Mouse (Mus musculus) testis, adult 2 months (tissue): Measurements from ENCODE around the gene 1810062G17Rik. TPM values are rescaled to one million over a fixed set of nuclear protein-coding genes. Genes with fewer than 3 reads are reported as not detected.

Source experiments
- H3K27ac ChIP-seq: fragments of 200-500 bp; 2 replicates; pipeline ENCODE4 v1.5.1; 2012; ENCODE audit warnings: low read depth, low read length; ENCODE audit not compliant: control insufficient read depth, insufficient read depth
- H3K27me3 ChIP-seq: fragments of 200-500 bp; 2 replicates; pipeline ENCODE4 v1.6.1; 2012; ENCODE audit warnings: mild to moderate bottlenecking, low read length, moderate library complexity; ENCODE audit not compliant: control insufficient read depth, insufficient read depth
- H3K36me3 ChIP-seq: fragments of 200-500 bp; 2 replicates; pipeline ENCODE4 v1.6.1; 2012; ENCODE audit warnings: mild to moderate bottlenecking, low read length; ENCODE audit not compliant: control insufficient read depth, insufficient read depth
- H3K4me1 ChIP-seq: fragments of 200-500 bp; 2 replicates; pipeline ENCODE4 v1.6.1; 2012; ENCODE audit warnings: low read length; ENCODE audit not compliant: control insufficient read depth, insufficient read depth
- H3K4me3 ChIP-seq: fragments of 200-500 bp; 2 replicates; pipeline ENCODE4 v1.5.1; 2012; ENCODE audit warnings: low read depth, mild to moderate bottlenecking, low read length, moderate library complexity, mixed read lengths; ENCODE audit not compliant: control insufficient read depth
- CTCF ChIP-seq: fragments of 200-500 bp; IDR thresholded peaks from 2 replicates; pipeline ENCODE4 v1.5.1; 2012; ENCODE audit warnings: low read depth, mild to moderate bottlenecking, inconsistent platforms, low read length, moderate library complexity; ENCODE audit not compliant: control insufficient read depth, insufficient read depth, insufficient replicate concordance
- POLR2A ChIP-seq: fragments of 200-500 bp; IDR thresholded peaks from 2 replicates; pipeline ENCODE4 v1.6.1; 2012; ENCODE audit warnings: low read depth, mild to moderate bottlenecking, inconsistent platforms, low read length, moderate library complexity; ENCODE audit not compliant: control insufficient read depth
- polyA plus RNA-seq: library from polyadenylated mRNA; depleted of rRNA; stranded (reverse); fragments of >200 nt; gene quantifications from 2 replicates; pipeline ENCODE4 v1.2.3, GENCODE M21; 2012

Gene 1810062G17Rik
- polyA plus RNA-seq, 1 experiment, result 0.40 TPM

- TF ChIP-seq CTCF (no peak), POLR2A (no peak)
- no peaks in the 10 kb centered on the region for H3K36me3 ChIP-seq
- H3K27me3 ChIP-seq, result no peaks in the 10 kb centered on the region
- H3K27ac ChIP-seq, result no peak overlapping the region
- no peaks in the 10 kb centered on the region for H3K4me1 ChIP-seq
- no peak overlapping the region for H3K4me3 ChIP-seq
These were observed 26.2 kb upstream of the 1810062G17Rik start for GRCm38 (mm10) chr3:36449292-36450165.

- no peak overlapping the region for H3K27ac ChIP-seq
- TF ChIP-seq POLR2A (no peak), CTCF (no peak)
- no peaks in the 10 kb centered on the region for H3K36me3 ChIP-seq
- H3K4me3 ChIP-seq, result no peak overlapping the region
- H3K27me3 ChIP-seq, result no peaks in the 10 kb centered on the region
- no peaks in the 10 kb centered on the region for H3K4me1 ChIP-seq
These were observed 23.2 kb upstream of the 1810062G17Rik start for GRCm38 (mm10) chr3:36452502-36452901.

- H3K27ac ChIP-seq, result no peak overlapping the region
- H3K36me3 ChIP-seq, result no peaks in the 10 kb centered on the region
- TF ChIP-seq CTCF (no peak), POLR2A (no peak)
- no peaks in the 10 kb centered on the region for H3K4me1 ChIP-seq
- no peaks in the 10 kb centered on the region for H3K27me3 ChIP-seq
- no peak overlapping the region for H3K4me3 ChIP-seq
These were observed 20.6 kb upstream of the 1810062G17Rik start for GRCm38 (mm10) chr3:36455124-36455523.

DNA sequence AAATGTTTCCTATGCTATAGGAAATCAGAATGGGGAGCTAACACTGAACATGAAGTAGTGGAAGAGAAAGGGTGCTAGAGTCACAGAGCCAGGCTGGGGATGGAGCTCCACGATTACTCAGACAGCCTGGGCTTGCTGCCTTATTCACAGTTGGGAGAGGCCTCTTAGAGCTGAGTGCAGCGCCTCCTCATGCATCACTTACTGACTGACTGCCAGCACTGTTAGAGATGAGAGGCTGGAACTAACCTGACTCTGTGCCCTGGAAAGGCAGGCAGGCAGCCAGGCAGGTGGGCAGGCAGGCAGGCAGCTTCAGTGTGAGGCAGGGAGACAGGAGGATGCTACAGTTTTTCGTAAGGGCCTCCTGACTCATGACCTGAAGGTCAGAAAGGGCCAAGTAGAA lies 20.2 kb upstream of the 1810062G17Rik start:
- Histone ChIP-seq H3K27me3 (no peaks in the 10 kb centered on the region), H3K36me3 (no peaks in the 10 kb centered on the region), H3K27ac (no peak overlapping the region), H3K4me1 (no peaks in the 10 kb centered on the region), H3K4me3 (no peak overlapping the region)
- TF ChIP-seq POLR2A (no peak), CTCF (no peak)

- TF ChIP-seq POLR2A (no peak), CTCF (no peak)
- H3K36me3 ChIP-seq, result no peaks in the 10 kb centered on the region
- H3K4me1 ChIP-seq, result peaks cover 3% of the 10 kb centered on the region; the same call in 1 of the 2 replicates
- H3K27ac ChIP-seq, result no peak overlapping the region
- no peak overlapping the region for H3K4me3 ChIP-seq
- H3K27me3 ChIP-seq, result no peaks in the 10 kb centered on the region
These were observed 15.0 kb upstream of the 1810062G17Rik start for GRCm38 (mm10) chr3:36460717-36461116.

GRCm38 (mm10) chr3:36461819-36462218 lies 13.9 kb upstream of the 1810062G17Rik start:
- no peak overlapping the region for H3K27ac ChIP-seq
- TF ChIP-seq POLR2A (no peak), CTCF (no peak)
- peaks cover 3% of the 10 kb centered on the region; the same call in 1 of the 2 replicates for H3K4me1 ChIP-seq
- H3K27me3 ChIP-seq, result no peaks in the 10 kb centered on the region
- H3K4me3 ChIP-seq, result no peak overlapping the region
- no peaks in the 10 kb centered on the region for H3K36me3 ChIP-seq

- TF ChIP-seq POLR2A, result no peak
- TF ChIP-seq CTCF, result no peak
- Histone ChIP-seq H3K4me1 (peaks cover 3% of the 10 kb centered on the region; the same call in 1 of the 2 replicates), H3K4me3 (no peak overlapping the region), H3K27ac (no peak overlapping the region), H3K36me3 (no peaks in the 10 kb centered on the region), H3K27me3 (no peaks in the 10 kb centered on the region)
These were observed 13.4 kb upstream of the 1810062G17Rik start for GRCm38 (mm10) chr3:36462348-36462747.
